Mouse (Mus musculus) thymus, postnatal 0 days (tissue): ENCODE measurements around the gene Ptk6. TPM values are rescaled to one million over a fixed set of nuclear protein-coding genes. Genes with fewer than 3 reads are reported as not detected.

Source experiments
- DNase-seq: peaks from one replicate; pipeline ENCODE4 v3.0.0-alpha.2; 2015; ENCODE audit warnings: low spot score
- polyA plus RNA-seq: library from polyadenylated mRNA; unstranded; fragments of >200 nt; fragmentation: Nextera tagmentation; extraction: Ambion mirVana; gene quantifications from 2 replicates; pipeline ENCODE4 v1.2.1, GENCODE M21; 2015

Ptk6 gene
- polyA plus RNA-seq, 1 experiment from 2014 or later: 0.05 TPM

GRCm38 (mm10) chr2:181166469-181166868, 36.1 kb downstream of the Ptk6 start:
- no peak for DNase-seq

DNA sequence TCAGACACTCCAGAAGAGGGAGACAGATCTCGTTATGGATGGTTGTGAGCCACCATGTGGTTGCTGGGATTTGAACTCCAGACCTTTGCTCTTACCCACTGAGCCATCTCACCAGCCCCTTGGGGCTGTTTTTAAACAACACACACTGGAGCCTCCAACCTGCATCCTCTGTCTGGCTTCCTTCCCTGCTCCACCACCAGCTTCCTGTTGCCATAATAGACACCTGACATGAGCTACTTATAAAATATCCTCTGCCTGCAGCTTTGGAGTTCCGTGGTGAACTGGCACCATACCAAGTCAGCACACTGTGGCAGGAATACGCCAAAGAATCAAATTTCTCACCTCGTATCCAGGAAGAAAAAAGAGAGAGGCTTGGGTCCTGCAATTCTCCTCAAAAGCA, 41.8 kb downstream of the Ptk6 start:
- DNase-seq: no peak

DNA sequence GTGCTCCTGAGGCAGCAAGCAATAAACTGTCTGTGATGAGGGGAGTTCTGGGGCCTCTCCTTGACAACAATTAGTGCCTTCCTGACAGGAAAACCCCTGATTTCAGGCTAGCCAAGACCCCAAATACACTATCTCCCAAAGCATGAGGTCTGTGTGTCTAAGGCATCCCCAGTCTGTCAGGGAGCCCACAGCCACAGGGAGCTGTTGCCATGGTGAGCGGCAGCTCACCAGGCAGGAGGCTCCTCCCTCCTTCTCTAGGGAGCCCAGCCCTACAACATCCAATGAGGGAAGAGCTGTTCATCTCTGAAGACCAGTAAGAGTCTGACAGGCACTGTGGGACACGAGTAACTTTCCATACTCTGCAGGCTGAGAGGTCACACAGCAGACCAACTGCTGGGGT, 42.8 kb downstream of the Ptk6 start:
- DNase-seq: no peak

DNA sequence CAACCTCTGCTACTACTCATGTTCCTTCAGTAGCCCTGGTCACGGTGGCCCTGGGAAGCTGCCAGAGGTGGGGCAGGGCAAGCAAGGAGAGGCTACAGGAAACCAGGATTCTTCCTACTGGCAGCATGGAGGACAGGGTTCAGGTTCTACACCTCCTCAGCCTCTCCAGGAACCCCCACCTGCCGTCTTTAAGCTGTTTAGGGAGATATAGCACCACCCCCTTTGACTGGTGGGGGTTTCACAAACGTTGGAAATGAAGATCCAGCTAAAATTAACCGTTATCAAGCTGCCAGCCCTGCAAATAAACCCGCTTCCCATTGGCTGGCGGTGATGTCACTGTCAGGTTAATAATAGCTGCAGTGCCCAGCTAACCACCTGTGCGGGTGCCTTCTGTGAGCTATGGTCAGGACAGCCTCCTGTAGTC, 43.5 kb downstream of the Ptk6 start:
- DNase-seq: no peak

- no peak for DNase-seq
Observed at GRCm38 (mm10) chr2:181158471-181158870, 44.1 kb downstream of the Ptk6 start.

DNA sequence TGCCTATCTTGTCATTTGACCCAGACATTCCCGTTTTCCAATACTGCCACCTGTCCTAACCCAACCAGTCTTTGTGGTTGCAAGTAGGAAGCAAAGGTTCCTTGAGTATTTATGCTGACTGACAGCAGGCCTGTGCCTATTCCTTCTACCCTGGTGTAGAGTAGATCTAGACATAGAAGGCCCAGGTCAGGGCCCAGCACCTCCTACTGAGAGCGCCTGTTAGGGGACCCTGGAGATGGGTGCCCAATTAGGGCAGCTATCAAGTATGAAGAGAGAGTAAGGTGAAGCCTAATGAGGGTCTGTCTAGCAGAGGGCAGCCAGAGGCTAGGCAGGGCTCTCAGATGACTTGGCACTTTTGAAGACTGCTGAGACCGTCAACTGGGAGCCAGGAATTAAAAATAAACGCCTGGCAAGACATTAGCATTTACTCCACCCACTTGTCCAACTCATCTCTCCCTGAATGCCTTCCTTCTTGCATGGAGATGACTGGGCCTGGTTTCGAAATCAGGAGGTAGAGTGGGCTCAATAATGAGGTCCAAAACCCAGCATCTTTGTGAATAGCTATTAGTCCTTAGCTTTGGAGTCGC, 44.8 kb downstream of the Ptk6 start:
- no peak for DNase-seq

- DNase-seq: no peak
Observed at GRCm38 (mm10) chr2:181157180-181157579, 45.4 kb downstream of the Ptk6 start.

- DNase-seq: no peak
Observed at GRCm38 (mm10) chr2:181156248-181157121, 46.1 kb downstream of the Ptk6 start, which contains the start of gene Eef1a2. Eef1a2 (minus strand) TSS chr2:181157014.

DNA sequence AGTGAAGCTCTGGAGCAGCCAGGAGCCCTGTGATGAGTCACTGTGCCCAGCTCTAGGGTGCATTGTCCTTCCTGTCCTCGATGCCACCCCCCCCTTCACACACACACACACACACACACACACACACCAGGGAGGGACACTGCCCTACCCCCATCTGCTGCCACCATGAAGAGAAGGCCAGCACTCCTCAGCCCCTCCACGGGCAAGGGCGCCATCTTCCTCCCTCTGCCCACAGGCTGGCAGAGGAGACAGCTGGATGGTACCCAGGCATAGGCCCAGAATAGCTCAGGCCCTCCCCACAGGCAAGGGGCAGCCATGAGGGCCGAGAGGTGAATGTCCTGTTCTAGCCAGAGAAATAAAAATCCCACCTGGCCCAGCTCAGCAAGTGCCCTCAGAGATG, 46.8 kb downstream of the Ptk6 start:
- DNase-seq: no peak

GRCm38 (mm10) chr2:181154831-181155415, 47.7 kb downstream of the Ptk6 start:
- DNase-seq: no peak

GRCm38 (mm10) chr2:181154361-181154760, 48.2 kb downstream of the Ptk6 start:
- no peak for DNase-seq

DNA sequence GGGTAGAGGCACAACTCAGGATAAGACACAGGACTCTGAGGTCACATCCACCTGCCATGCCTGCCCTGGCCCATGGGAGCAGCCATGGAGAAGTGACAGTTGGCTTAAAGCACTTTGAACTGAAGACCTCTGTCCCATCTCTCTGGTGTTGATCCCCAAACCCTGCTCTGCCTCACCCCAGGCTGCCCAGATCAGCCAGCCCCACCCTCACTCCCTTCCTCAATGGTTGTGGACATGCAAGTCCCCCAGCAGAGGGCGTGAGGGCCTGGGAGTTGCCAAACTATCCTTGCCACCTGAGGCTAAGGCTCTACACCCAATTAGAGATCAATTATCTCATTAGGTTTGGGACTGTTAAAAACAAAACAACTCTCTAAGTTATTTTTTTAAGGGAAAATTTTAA, 48.8 kb downstream of the Ptk6 start:
- peak; percentile 27 for DNase-seq

- no peak for DNase-seq
Observed at GRCm38 (mm10) chr2:181153131-181153530, 49.5 kb downstream of the Ptk6 start.

GRCm38 (mm10) chr2:181152701-181153100, 49.9 kb downstream of the Ptk6 start:
- no peak for DNase-seq

GRCm38 (mm10) chr2:181150281-181150680, 52.3 kb downstream of the Ptk6 start:
- DNase-seq: no peak

DNA sequence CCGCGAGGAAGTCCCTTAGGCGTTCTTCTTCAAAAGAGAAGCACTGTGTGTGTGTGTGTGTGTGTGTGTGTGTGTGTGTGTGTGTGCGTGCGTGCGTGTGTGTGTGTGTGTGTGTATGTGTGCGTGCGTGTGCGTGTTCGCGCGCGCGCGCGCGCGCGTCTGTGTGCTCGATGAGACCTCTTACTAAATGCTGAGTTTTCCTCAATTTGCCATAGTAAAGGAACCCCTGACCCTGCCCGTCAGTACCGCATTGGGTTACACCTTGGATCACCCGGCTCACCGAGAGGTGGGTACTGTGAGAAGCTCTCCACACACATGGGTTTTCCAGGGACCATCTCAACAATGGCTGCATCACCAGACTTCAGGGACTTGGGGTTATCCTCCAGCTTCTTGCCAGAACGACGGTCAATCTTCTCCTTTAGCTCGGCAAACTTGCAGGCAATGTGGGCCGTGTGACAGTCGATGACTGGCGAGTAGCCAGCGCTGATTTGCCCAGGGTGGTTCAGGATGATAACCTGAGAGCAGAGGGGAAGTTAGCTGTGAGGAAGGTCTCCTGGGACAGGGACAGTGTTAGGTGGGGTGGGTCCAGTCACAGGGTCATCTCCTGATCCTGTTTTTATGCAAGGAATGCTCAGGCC, 54.2 kb downstream of the Ptk6 start:
- DNase-seq: no peak

- peak; percentile 24 for DNase-seq
Observed at GRCm38 (mm10) chr2:181147546-181148317, 54.9 kb downstream of the Ptk6 start.

DNA sequence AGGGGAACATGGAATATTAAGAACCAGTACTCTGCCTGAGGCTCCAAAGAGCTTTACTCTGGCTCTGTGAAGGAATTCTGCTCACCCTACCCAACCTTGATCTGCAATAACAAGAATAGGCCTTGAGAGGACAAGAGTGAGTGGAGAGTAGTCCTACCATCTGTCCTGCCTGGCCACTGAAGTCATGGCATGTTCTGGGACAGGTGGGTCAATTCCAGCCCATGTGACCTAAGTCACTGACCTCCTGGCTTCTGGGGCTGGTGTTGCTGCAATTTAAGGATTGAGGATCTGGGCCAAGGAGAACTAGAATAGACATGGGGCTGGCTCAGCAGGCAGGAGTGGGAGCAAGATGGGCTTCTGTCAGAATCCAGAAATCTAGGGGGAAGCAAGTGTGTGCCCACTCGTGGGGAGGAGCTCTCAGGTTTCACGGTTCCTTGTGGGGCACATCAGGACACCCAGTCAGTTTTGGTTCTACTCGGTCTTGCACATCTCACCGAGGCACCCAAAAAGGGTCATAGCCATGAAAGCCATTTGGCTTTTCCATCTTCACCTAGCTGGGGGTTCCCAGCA, 55.5 kb downstream of the Ptk6 start:
- DNase-seq: no peak

DNA sequence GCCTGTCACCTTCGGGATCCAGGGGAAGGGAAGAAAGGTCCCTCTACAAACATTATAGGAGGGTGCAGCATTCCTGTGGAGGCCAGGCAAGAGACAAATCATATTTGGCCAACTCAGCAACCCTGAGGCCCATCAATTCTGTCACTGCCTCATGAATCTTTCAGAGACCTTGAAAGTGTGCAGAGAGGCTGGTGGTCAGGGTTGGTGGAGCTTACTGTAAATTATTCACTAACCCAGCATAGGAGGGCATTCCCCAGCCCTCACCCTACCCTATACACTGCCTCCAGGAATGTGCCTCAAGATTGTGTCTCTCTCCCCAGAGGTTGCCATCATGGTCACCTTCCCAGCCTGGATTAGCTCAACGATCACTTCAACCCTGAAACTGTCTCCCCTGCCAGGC, 57.9 kb downstream of the Ptk6 start:
- DNase-seq: no peak
